Mouse (Mus musculus) small intestine, adult 2 months (tissue): ENCODE results near the gene Epb41l4b. TPM values are rescaled to one million over a fixed set of nuclear protein-coding genes. Genes with fewer than 3 reads are reported as not detected.

Source experiments
- H3K27ac ChIP-seq: fragments of 200-500 bp; 2 replicates; pipeline ENCODE4 v1.5.1; 2012; ENCODE audit warnings: low read depth, low read length, control low read depth, inconsistent platforms; ENCODE audit not compliant: insufficient read depth
- H3K27me3 ChIP-seq: fragments of 200-500 bp; 2 replicates; pipeline ENCODE4 v1.6.1; 2012; ENCODE audit warnings: mild to moderate bottlenecking, moderate library complexity, low read length, inconsistent platforms; ENCODE audit not compliant: control insufficient read depth, insufficient read depth
- H3K36me3 ChIP-seq: fragments of 200-500 bp; 2 replicates; pipeline ENCODE4 v1.6.1; 2012; ENCODE audit warnings: mild to moderate bottlenecking, low read length, control low read depth, inconsistent platforms; ENCODE audit not compliant: control insufficient read depth, insufficient read depth
- H3K4me1 ChIP-seq: fragments of 200-500 bp; 2 replicates; pipeline ENCODE4 v1.6.1; 2012; ENCODE audit warnings: low read length, inconsistent platforms, mixed read lengths; ENCODE audit not compliant: control insufficient read depth, insufficient read depth, insufficient read length
- H3K4me3 ChIP-seq: fragments of 200-500 bp; 2 replicates; pipeline ENCODE4 v1.5.1; 2012; ENCODE audit warnings: low read depth, mild to moderate bottlenecking, control low read depth, inconsistent platforms, low read length, moderate library complexity
- CTCF ChIP-seq: fragments of 200-500 bp; IDR thresholded peaks from 2 replicates; pipeline ENCODE4 v1.5.1; 2012; ENCODE audit warnings: low read depth, mild to moderate bottlenecking, control low read depth, inconsistent platforms, low read length, moderate library complexity, mixed read lengths; ENCODE audit not compliant: insufficient replicate concordance, insufficient read length; ENCODE audit errors: extremely low read depth
- POLR2A ChIP-seq: fragments of 200-500 bp; IDR thresholded peaks from 2 replicates; pipeline ENCODE4 v1.6.1; 2012; ENCODE audit warnings: low read depth, mild to moderate bottlenecking, control low read depth, inconsistent platforms, low read length, moderate library complexity
- WGBS: fragments of 180-500 bp; shearing (Covaris S2); methylation state at CpG from one replicate; pipeline ENCODE4 v1.1.7; 2018; 5-methylcytosine and 5-hydroxymethylcytosine counted together
- polyA plus RNA-seq: library from polyadenylated mRNA; depleted of rRNA; stranded (reverse); fragments of >200 nt; gene quantifications from 2 replicates; pipeline ENCODE4 v1.2.3, GENCODE M21; 2012

The Epb41l4b gene
- polyA plus RNA-seq, 1 experiment, result 81.4 TPM

DNA sequence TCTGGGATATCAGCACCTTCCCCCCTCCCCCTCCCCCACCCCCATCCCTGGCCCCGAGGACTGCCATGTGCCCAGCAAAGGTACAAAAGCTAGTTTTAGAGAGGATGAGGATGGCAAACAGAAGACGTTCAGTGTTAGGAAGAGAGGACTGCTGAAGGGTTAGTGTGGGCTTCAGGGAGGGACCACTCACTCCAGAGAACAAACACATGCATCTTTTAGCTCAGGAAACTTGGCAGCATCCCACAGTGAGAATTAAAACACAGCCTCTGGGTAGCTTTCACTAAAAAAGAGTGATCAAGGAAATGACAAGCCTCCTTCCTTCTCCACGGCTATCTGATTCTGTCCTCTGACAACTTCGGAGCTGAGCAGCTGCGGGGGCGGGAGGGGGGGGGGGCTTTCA lies 132.3 kb downstream of the Epb41l4b start:
- 8% methylated on average over 6 of the region's 6 CpGs for WGBS
- no peak overlapping the region for H3K27ac ChIP-seq
- no peak for TF ChIP-seq POLR2A
- no peak for TF ChIP-seq CTCF
- no peaks in the 10 kb centered on the region for H3K27me3 ChIP-seq
- no peak overlapping the region for H3K4me3 ChIP-seq
- H3K4me1 ChIP-seq, result no peaks in the 10 kb centered on the region
- no peaks in the 10 kb centered on the region for H3K36me3 ChIP-seq

DNA sequence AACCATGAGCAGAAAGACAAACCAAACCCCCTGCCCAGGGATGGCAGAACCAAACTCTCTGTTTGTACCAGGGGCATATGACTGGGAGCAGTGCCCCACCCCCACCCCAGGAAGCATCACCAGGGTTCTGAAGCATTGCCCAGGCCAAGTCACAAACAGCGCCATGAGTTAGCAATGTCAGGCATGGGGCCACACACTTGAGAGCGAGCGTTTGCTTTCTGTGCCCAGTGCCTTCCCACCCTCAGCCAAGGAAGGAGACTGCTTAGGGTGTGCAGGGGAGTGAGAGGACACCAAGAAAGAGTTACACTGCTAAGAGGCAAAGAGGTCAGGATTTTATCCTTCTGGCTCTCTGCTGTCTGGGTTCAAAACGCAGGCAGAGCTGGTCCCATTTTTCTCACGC lies 132.8 kb downstream of the Epb41l4b start:
- no peak overlapping the region for H3K4me3 ChIP-seq
- WGBS, result 49% methylated on average over 5 of the region's 5 CpGs
- H3K27me3 ChIP-seq, result no peaks in the 10 kb centered on the region
- H3K27ac ChIP-seq, result no peak overlapping the region
- no peaks in the 10 kb centered on the region for H3K4me1 ChIP-seq
- no peak for TF ChIP-seq POLR2A
- no peak for TF ChIP-seq CTCF
- H3K36me3 ChIP-seq, result no peaks in the 10 kb centered on the region

GRCm38 (mm10) chr4:57007717-57008116 lies 135.5 kb downstream of the Epb41l4b start:
- TF ChIP-seq CTCF (no peak), POLR2A (no peak)
- 75% methylated on average over 9 of the region's 9 CpGs for WGBS
- Histone ChIP-seq H3K4me3 (no peak overlapping the region), H3K27me3 (no peaks in the 10 kb centered on the region), H3K27ac (no peak overlapping the region), H3K4me1 (no peaks in the 10 kb centered on the region), H3K36me3 (no peaks in the 10 kb centered on the region)

DNA sequence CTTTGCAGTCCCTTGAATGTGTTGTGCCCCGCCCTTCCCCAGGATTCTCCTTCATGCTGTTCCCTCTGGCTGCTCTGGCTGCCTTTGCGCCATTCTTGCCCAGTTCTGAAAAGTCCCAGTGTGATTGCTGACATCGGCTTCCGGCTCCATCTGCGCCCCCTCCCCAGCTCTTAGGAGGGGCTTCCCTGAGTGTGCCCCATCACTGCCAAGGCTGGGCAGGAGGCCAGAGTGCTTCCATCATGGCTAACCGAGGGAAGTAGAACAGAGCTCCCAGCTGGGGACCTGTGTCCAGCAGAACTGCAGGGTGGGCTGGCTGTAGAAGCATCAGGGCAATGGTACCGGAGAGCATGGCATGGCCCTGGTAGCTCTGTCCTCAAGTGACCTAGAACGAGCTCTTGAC lies 138.2 kb downstream of the Epb41l4b start:
- Histone ChIP-seq H3K27me3 (no peaks in the 10 kb centered on the region), H3K4me1 (no peaks in the 10 kb centered on the region), H3K4me3 (no peak overlapping the region), H3K27ac (no peak overlapping the region), H3K36me3 (no peaks in the 10 kb centered on the region)
- no peak for TF ChIP-seq POLR2A
- no peak for TF ChIP-seq CTCF
- WGBS, result 72% methylated on average over 8 of the region's 8 CpGs

GRCm38 (mm10) chr4:57003886-57004285 lies 139.4 kb downstream of the Epb41l4b start:
- WGBS, result 89% methylated on average over 8 of the region's 8 CpGs
- Histone ChIP-seq H3K27ac (no peak overlapping the region), H3K4me1 (no peaks in the 10 kb centered on the region), H3K36me3 (no peaks in the 10 kb centered on the region), H3K27me3 (no peaks in the 10 kb centered on the region), H3K4me3 (no peak overlapping the region)
- TF ChIP-seq CTCF (no peak), POLR2A (no peak)

- Histone ChIP-seq H3K36me3 (no peaks in the 10 kb centered on the region), H3K4me3 (no peak overlapping the region), H3K27ac (no peak overlapping the region), H3K27me3 (no peaks in the 10 kb centered on the region), H3K4me1 (no peaks in the 10 kb centered on the region)
- 58% methylated on average over 3 of the region's 3 CpGs for WGBS
- no peak for TF ChIP-seq POLR2A
- TF ChIP-seq CTCF, result no peak
These were observed 140.5 kb downstream of the Epb41l4b start for GRCm38 (mm10) chr4:57002751-57003150.

DNA sequence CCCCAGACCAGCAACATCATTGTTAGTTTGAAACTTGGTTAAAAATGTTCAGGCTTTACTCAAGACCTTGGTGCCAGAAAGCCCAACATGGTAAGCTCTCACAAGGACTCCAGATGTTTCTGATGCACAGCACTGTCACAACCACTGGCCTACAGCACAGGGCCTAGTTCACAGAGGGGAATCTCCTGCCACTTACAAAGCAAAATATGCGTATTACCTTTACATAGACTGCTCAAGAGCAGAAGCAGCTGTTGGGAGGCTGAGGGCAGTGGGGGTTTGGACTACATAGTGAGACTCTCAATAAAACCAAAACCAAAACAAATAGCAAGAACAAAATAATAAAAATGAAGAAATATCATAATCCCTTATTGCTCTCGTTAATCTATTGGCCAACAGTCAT lies 141.8 kb downstream of the Epb41l4b start:
- TF ChIP-seq CTCF, result no peak
- TF ChIP-seq POLR2A, result no peak
- Histone ChIP-seq H3K36me3 (no peaks in the 10 kb centered on the region), H3K27ac (no peak overlapping the region), H3K27me3 (no peaks in the 10 kb centered on the region), H3K4me1 (no peaks in the 10 kb centered on the region), H3K4me3 (no peak overlapping the region)
- 91% methylated on average over 2 of the region's 2 CpGs for whole genome bisulfite sequencing

DNA sequence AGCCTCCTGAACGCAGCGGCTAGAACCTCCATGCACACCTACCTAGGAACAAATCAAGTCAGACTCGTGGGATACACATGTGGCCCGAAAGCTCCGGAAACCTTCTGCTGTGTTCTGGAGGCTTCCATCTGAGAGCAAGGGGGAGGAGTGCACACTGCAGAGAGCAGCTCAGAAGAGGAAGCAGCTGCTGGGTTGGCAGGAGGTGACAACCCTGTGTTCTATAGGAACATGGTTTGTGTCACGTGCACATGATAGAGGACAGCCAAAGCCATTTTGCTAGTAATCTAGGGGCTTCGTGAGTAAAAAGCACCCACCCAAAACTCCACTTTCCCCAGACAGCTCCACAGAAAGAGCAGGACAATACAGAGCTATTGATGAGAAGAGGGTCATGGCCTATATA lies 149.9 kb downstream of the Epb41l4b start:
- no peak for TF ChIP-seq POLR2A
- TF ChIP-seq CTCF, result no peak
- peaks cover 28% of the 10 kb centered on the region for H3K27me3 ChIP-seq
- H3K27ac ChIP-seq, result no peak overlapping the region
- peaks cover 2% of the 10 kb centered on the region; the same call in 1 of the 2 replicates for H3K4me1 ChIP-seq
- H3K4me3 ChIP-seq, result no peak overlapping the region
- no peaks in the 10 kb centered on the region for H3K36me3 ChIP-seq
- 75% methylated on average over 7 of the region's 7 CpGs for WGBS

- H3K4me1 ChIP-seq, result peaks cover 2% of the 10 kb centered on the region; the same call in 1 of the 2 replicates
These were observed 151.3 kb downstream of the Epb41l4b start for GRCm38 (mm10) chr4:56991951-56992350.

More at GRCm38 (mm10) chr4:56991951-56992350, 151.3 kb downstream of the Epb41l4b start:
- TF ChIP-seq CTCF (no peak), POLR2A (no peak)
- no peak overlapping the region for H3K4me3 ChIP-seq
- H3K27ac ChIP-seq, result no peak overlapping the region
- H3K27me3 ChIP-seq, result peaks cover 29% of the 10 kb centered on the region
- H3K36me3 ChIP-seq, result no peaks in the 10 kb centered on the region
- 68% methylated on average over 2 of the region's 2 CpGs for WGBS
